Mouse (Mus musculus) hindbrain, postnatal 0 days (tissue): ENCODE measurements at regions not wholly inside any gene's neighbourhood (a gene's known extent, or its start where the extent isn't known, plus 50 kb on each side); places are given as distances from the start of the nearest gene placed in this dataset.
A peak's percentile ranks its signal among the peaks of the same experiment; 100 is the strongest.

Source experiments
- ATAC-seq: fragments of 200-750 bp; cut with Nextera tagmentation; 2 replicates; pipeline ENCODE4 v1.8.0; 2017; ENCODE audit warnings: mild to moderate bottlenecking, moderate TSS enrichment, moderate library complexity
- DNase-seq: peaks from one replicate; pipeline ENCODE4 v3.0.0-alpha.2; 2015; ENCODE audit warnings: low spot score
- H3K27ac ChIP-seq: fragments of 300-500 bp; sonication (generic); 2 replicates; pipeline ENCODE4 v1.5.1; 2014; ENCODE audit warnings: mild to moderate bottlenecking
- H3K27me3 ChIP-seq: fragments of 300-500 bp; sonication (generic); 2 replicates; pipeline ENCODE4 v1.6.1; 2014; ENCODE audit warnings: low read length, mixed read lengths; ENCODE audit not compliant: insufficient read depth
- H3K36me3 ChIP-seq: fragments of 300-500 bp; sonication (generic); 2 replicates; pipeline ENCODE4 v1.6.1; 2014; ENCODE audit warnings: low read length, mixed read lengths; ENCODE audit not compliant: insufficient read depth
- H3K4me1 ChIP-seq: fragments of 300-500 bp; sonication (generic); 2 replicates; pipeline ENCODE4 v1.6.1; 2014; ENCODE audit warnings: antibody characterized with exemption, low read length, mixed read lengths; ENCODE audit not compliant: insufficient read depth
- H3K4me2 ChIP-seq: fragments of 300-500 bp; sonication (generic); 2 replicates; pipeline ENCODE4 v1.6.1; 2014; ENCODE audit warnings: low read depth, mild to moderate bottlenecking, low read length, moderate library complexity, mixed read lengths
- H3K4me3 ChIP-seq: fragments of 300-500 bp; sonication (generic); 2 replicates; pipeline ENCODE4 v1.5.1; 2014; ENCODE audit warnings: low read length
- H3K9ac ChIP-seq: fragments of 300-500 bp; sonication (generic); replicated peaks from 2 replicates; pipeline ENCODE4 v1.6.1; 2014; ENCODE audit warnings: mild to moderate bottlenecking, low read length, moderate library complexity, mixed read lengths
- H3K9me3 ChIP-seq: fragments of 300-500 bp; sonication (generic); 2 replicates; pipeline ENCODE4 v1.6.1; 2016; ENCODE audit warnings: low read length, mixed read lengths
- CTCF ChIP-seq: IDR thresholded peaks from 2 replicates; pipeline ENCODE4 v1.5.1; 2016; ENCODE audit warnings: antibody characterized with exemption, control low read depth, low read depth
- WGBS: fragments of 180-500 bp; shearing (Covaris S2); extraction: QIAGEN DNeasy Blood & Tissue Kit; methylation state at CpG from one replicate; pipeline ENCODE4 v1.1.7; 2014; 5-methylcytosine and 5-hydroxymethylcytosine counted together

GRCm38 (mm10) chr4:150779340-150779739 is 74.4 kb upstream of the Errfi1 start:
- DNase-seq (no peak), ATAC-seq (no peak)
- Histone ChIP-seq H3K4me2 (no peak overlapping the region), H3K9me3 (no peaks in the 10 kb centered on the region), H3K27me3 (no peaks in the 10 kb centered on the region), H3K27ac (no peak overlapping the region), H3K4me3 (no peak overlapping the region), H3K36me3 (no peaks in the 10 kb centered on the region), H3K4me1 (no peaks in the 10 kb centered on the region), H3K9ac (no peak overlapping the region)
- 54% methylated on average over 5 of the region's 5 CpGs for WGBS
- no peak for TF ChIP-seq CTCF

- Histone ChIP-seq H3K9me3 (no peaks in the 10 kb centered on the region), H3K4me1 (no peaks in the 10 kb centered on the region), H3K27ac (0 out of 2 replicates have a peak overlapping the region, but pooled peaks have one; percentile 26), H3K27me3 (no peaks in the 10 kb centered on the region), H3K9ac (no peak overlapping the region), H3K4me3 (no peak overlapping the region), H3K4me2 (no peak overlapping the region), H3K36me3 (no peaks in the 10 kb centered on the region)
- ATAC-seq: no peak
- no peak for DNase-seq
- WGBS: 67% methylated on average over 8 of the region's 8 CpGs
- TF ChIP-seq CTCF: no peak
These were observed 75.0 kb upstream of the Errfi1 start for GRCm38 (mm10) chr4:150778683-150779082.

- no peaks in the 10 kb centered on the region for H3K9me3 ChIP-seq
- 79% methylated on average over 24 of the region's 24 CpGs for WGBS
- no peaks in the 10 kb centered on the region for H3K27me3 ChIP-seq
- DNase-seq (no peak), ATAC-seq (no peak)
- no peak overlapping the region for H3K27ac ChIP-seq
- no peak overlapping the region for H3K4me3 ChIP-seq
- TF ChIP-seq CTCF: no peak
- H3K4me1 ChIP-seq: no peaks in the 10 kb centered on the region
- no peak overlapping the region for H3K9ac ChIP-seq
- H3K4me2 ChIP-seq: no peak overlapping the region
- H3K36me3 ChIP-seq: no peaks in the 10 kb centered on the region
These were observed 77.8 kb upstream of the Errfi1 start for GRCm38 (mm10) chr4:150775695-150776521.

- no peak for DNase-seq
- no peak overlapping the region for H3K27ac ChIP-seq
- 93% methylated on average over 8 of the region's 8 CpGs for WGBS
- no peak for ATAC-seq
- H3K4me2 ChIP-seq: no peak overlapping the region
- no peak overlapping the region for H3K9ac ChIP-seq
- no peaks in the 10 kb centered on the region for H3K27me3 ChIP-seq
- no peaks in the 10 kb centered on the region for H3K36me3 ChIP-seq
- no peaks in the 10 kb centered on the region for H3K9me3 ChIP-seq
- H3K4me3 ChIP-seq: no peak overlapping the region
- no peaks in the 10 kb centered on the region for H3K4me1 ChIP-seq
- TF ChIP-seq CTCF: no peak
These were observed 78.4 kb upstream of the Errfi1 start for GRCm38 (mm10) chr4:150775281-150775680.

GRCm38 (mm10) chr4:150774289-150774914 is 79.3 kb upstream of the Errfi1 start:
- Histone ChIP-seq H3K4me2 (no peak overlapping the region), H3K9me3 (no peaks in the 10 kb centered on the region), H3K4me1 (no peaks in the 10 kb centered on the region), H3K36me3 (no peaks in the 10 kb centered on the region), H3K27me3 (no peaks in the 10 kb centered on the region), H3K9ac (no peak overlapping the region), H3K27ac (no peak overlapping the region), H3K4me3 (no peak overlapping the region)
- TF ChIP-seq CTCF: peak; percentile 27; the same call in 1 of the 2 replicates
- WGBS: 75% methylated on average over 7 of the region's 7 CpGs
- ATAC-seq: no peak
- DNase-seq: no peak

GRCm38 (mm10) chr4:150771922-150772651 is 81.6 kb upstream of the Errfi1 start:
- H3K27me3 ChIP-seq: no peaks in the 10 kb centered on the region

More at GRCm38 (mm10) chr4:150771922-150772651, 81.6 kb upstream of the Errfi1 start:
- DNase-seq (no peak), ATAC-seq (no peak)
- Histone ChIP-seq H3K9ac (no peak overlapping the region), H3K9me3 (no peaks in the 10 kb centered on the region), H3K4me1 (no peaks in the 10 kb centered on the region), H3K4me2 (no peak overlapping the region), H3K27ac (no peak overlapping the region), H3K36me3 (no peaks in the 10 kb centered on the region), H3K4me3 (no peak overlapping the region)
- WGBS: 77% methylated on average over 6 of the region's 6 CpGs
- no peak for TF ChIP-seq CTCF
